ENCODE assay signal across 8 mouse cellular contexts in the genomic region with DNA sequence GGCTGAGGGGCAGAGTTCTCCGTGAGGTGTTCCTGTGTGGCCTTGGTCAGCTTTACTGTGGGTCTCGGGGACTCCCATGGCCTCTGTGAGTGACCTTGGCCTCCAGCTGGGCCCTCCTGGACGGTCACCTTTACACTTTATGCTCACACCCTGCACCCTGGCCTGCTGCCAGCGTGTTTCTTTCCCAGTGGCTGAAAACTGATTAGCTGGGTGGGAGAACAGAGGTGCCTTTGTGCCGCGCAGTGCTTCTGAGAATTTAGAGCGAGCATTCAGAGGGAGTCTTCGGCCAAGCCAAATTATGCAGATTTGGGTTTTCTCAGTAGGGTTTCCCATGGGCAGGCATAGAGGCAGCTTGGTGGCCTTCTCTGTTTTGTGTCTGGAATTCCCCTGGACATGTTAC. TPM values are rescaled to one million over a fixed set of nuclear protein-coding genes. Genes with fewer than 3 reads are reported as not detected.
DNase-seq lines count a peak whose midpoint lies in the region; ATAC-seq and TF ChIP-seq lines count a peak whose summit lies in the region.

No protein-coding gene starts in this region.

- no peaks in the 10 kb centered on the region for H3K27me3 ChIP-seq in heart, embryonic 16.5 days (ENCODE audit: control insufficient read depth, insufficient read depth, low read length)
- no peaks in the 10 kb centered on the region for H3K27me3 ChIP-seq in embryonic facial prominence, embryonic 10.5 days (replicated peaks; ENCODE audit: low read depth, poor library complexity, severe bottlenecking)
- H3K27me3 ChIP-seq in hindbrain, embryonic 16.5 days (replicated peaks; ENCODE audit: control insufficient read depth, insufficient read depth, low read length), result no peaks in the 10 kb centered on the region
- no peaks in the 10 kb centered on the region for H3K27me3 ChIP-seq in limb, embryonic 14.5 days (ENCODE audit: control insufficient read depth, insufficient read depth, low read length)

- WGBS in heart, embryonic 16.5 days, result 29% methylated on average over 8 of the region's 8 CpGs
- 71% methylated on average over 8 of the region's 8 CpGs for WGBS in embryonic facial prominence, embryonic 10.5 days
- whole genome bisulfite sequencing in hindbrain, embryonic 16.5 days, result 38% methylated on average over 8 of the region's 8 CpGs
- 58% methylated on average over 8 of the region's 8 CpGs for WGBS in limb, embryonic 14.5 days

- H3K4me2 ChIP-seq in heart, embryonic 16.5 days (ENCODE audit: low read depth, low read length), result peak overlapping the region; percentile 17; the same call in 1 of the 2 replicates
- no peak overlapping the region for H3K4me2 ChIP-seq in hindbrain, embryonic 16.5 days (ENCODE audit: low read length)
- no peak overlapping the region for H3K4me2 ChIP-seq in limb, embryonic 14.5 days (replicated peaks; ENCODE audit: low read depth, low read length, severe bottlenecking)

- peak overlapping the region; percentile 60; the same call in 1 of the 2 replicates for H3K9ac ChIP-seq in heart, embryonic 16.5 days (ENCODE audit: low read length)
- no peak overlapping the region for H3K9ac ChIP-seq in hindbrain, embryonic 16.5 days (ENCODE audit: low read depth, low read length)
- H3K9ac ChIP-seq in limb, embryonic 14.5 days (ENCODE audit: low read depth, low read length, severe bottlenecking), result no peak overlapping the region

- no peak for TF ChIP-seq POLR2A in limb, embryonic 14.5 days (IDR thresholded peaks at IDR 0.05; ENCODE audit: borderline replicate concordance, extremely low read depth, insufficient read depth, insufficient read length)

- H3K9me3 ChIP-seq in heart, embryonic 16.5 days (replicated peaks; ENCODE audit: control insufficient read depth, low read length), result no peaks in the 10 kb centered on the region
- H3K9me3 ChIP-seq in embryonic facial prominence, embryonic 10.5 days, result no peaks in the 10 kb centered on the region
- no peaks in the 10 kb centered on the region for H3K9me3 ChIP-seq in hindbrain, embryonic 16.5 days (ENCODE audit: control insufficient read depth, low read length)
- H3K9me3 ChIP-seq in limb, embryonic 14.5 days (ENCODE audit: control insufficient read depth, low read length), result no peaks in the 10 kb centered on the region

- intact Hi-C loops in heart, postnatal 36 days (cut with DNase I), result loop anchor here (10.0 kb wide), 1 partner anchor 110 kb away; no protein-coding TSS in a partner anchor

- peaks cover 5% of the 10 kb centered on the region; the same call in 1 of the 2 replicates for H3K36me3 ChIP-seq in heart, embryonic 16.5 days (ENCODE audit: control insufficient read depth, insufficient read depth)
- H3K36me3 ChIP-seq in embryonic facial prominence, embryonic 10.5 days (replicated peaks), result peaks cover 25% of the 10 kb centered on the region
- H3K36me3 ChIP-seq in hindbrain, embryonic 16.5 days (ENCODE audit: control insufficient read depth, insufficient read depth, low read length), result peaks cover 11% of the 10 kb centered on the region
- peaks cover 5% of the 10 kb centered on the region; the same call in 1 of the 2 replicates for H3K36me3 ChIP-seq in limb, embryonic 14.5 days (ENCODE audit: control insufficient read depth, insufficient read depth, low read length)

- H3K4me3 ChIP-seq in heart, embryonic 16.5 days (ENCODE audit: low read length), result no peak overlapping the region
- no peak overlapping the region for H3K4me3 ChIP-seq in embryonic facial prominence, embryonic 10.5 days
- H3K4me3 ChIP-seq in hindbrain, embryonic 16.5 days (ENCODE audit: low read length), result no peak overlapping the region
- H3K4me3 ChIP-seq in limb, embryonic 14.5 days (replicated peaks; ENCODE audit: low read length), result no peak overlapping the region

- no peak for ATAC-seq in heart, embryonic 16.5 days (replicated peaks; ENCODE audit: extremely low read depth, insufficient read depth, low FRiP score)
- ATAC-seq in hindbrain, embryonic 16.5 days, result peak; percentile 61
- ATAC-seq in limb, embryonic 14.5 days (ENCODE audit: low FRiP score, low read depth), result no peak
- no peak for ATAC-seq in granulocyte monocyte progenitor cell, adult 5-6 weeks (replicated peaks; ENCODE audit: poor library complexity, severe bottlenecking)

- no peak for DNase-seq in heart, postnatal 36 days
- no peak for DNase-seq in embryonic facial prominence, embryonic 10.5 days (ENCODE audit: low spot score)
- DNase-seq in limb, embryonic 14.5 days (ENCODE audit: low spot score), result peak; percentile 17
- DNase-seq in yolk sac, embryonic 10.5 days (ENCODE audit: low spot score), result no peak
- DNase-seq in lung, postnatal 10 days, result no peak

- peak overlapping the region; percentile 82 for H3K27ac ChIP-seq in heart, embryonic 16.5 days (ENCODE audit: low read length)
- 0 out of 2 replicates have a peak overlapping the region, but pooled peaks have one; percentile 3 for H3K27ac ChIP-seq in embryonic facial prominence, embryonic 10.5 days (replicated peaks)
- peak overlapping the region; percentile 30 for H3K27ac ChIP-seq in hindbrain, embryonic 16.5 days (ENCODE audit: low read depth, low read length)
- H3K27ac ChIP-seq in limb, embryonic 14.5 days (replicated peaks; ENCODE audit: low read depth, low read length), result peak overlapping the region; percentile 71

- H3K4me1 ChIP-seq in heart, embryonic 16.5 days (ENCODE audit: control insufficient read depth, insufficient read depth, low read length), result peaks cover 24% of the 10 kb centered on the region
- H3K4me1 ChIP-seq in embryonic facial prominence, embryonic 10.5 days, result 0 out of 2 replicates have a peak, but pooled peaks cover 9% of the 10 kb centered on the region
- H3K4me1 ChIP-seq in hindbrain, embryonic 16.5 days (ENCODE audit: control insufficient read depth, insufficient read depth, low read depth, low read length), result no peaks in the 10 kb centered on the region; the same call in 1 of the 2 replicates
- H3K4me1 ChIP-seq in limb, embryonic 14.5 days (ENCODE audit: control insufficient read depth, insufficient read depth, low read length), result peaks cover 13% of the 10 kb centered on the region

RNA-seq across cellular contexts. Expression of a gene that starts 14.3 kb away (rescaled TPM):
- 5.4 and 6.7 TPM in 2 replicates for polyA plus RNA-seq in heart, embryonic 16.5 days (2015; fragmentation: Nextera tagmentation; extraction: Ambion mirVana)
- 1 to 10 TPM; 2.7 to 3.1 TPM for total RNA-seq in heart, postnatal 36 days (2021)
- polyA plus RNA-seq in embryonic facial prominence, embryonic 10.5 days (2016; fragmentation: Nextera tagmentation; extraction: Ambion mirVana), result 7.3 and 7.4 TPM in 2 replicates
- polyA plus RNA-seq in hindbrain, embryonic 16.5 days (2015; fragmentation: Nextera tagmentation; extraction: Ambion mirVana), result 4.5 and 6.6 TPM in 2 replicates
- polyA plus RNA-seq in limb, embryonic 14.5 days (2012; rRNA removed), result 3.7 and 4.0 TPM in 2 replicates
- 4.0 and 4.1 TPM in 2 replicates for polyA plus RNA-seq in limb, embryonic 14.5 days (2014; fragmentation: Nextera tagmentation; extraction: Ambion mirVana)
- 0.58 TPM in 1 of 2 replicates, not detected in the other for total RNA-seq in granulocyte monocyte progenitor cell, adult 5-6 weeks (2014; fragmentation: Nextera tagmentation)
- total RNA-seq in granulocyte monocyte progenitor cell, adult 5-6 weeks (2017), result 0.04 and 0.21 TPM in 2 replicates

Comparison
In these comparisons a context has a peak if more than half of its experiments do, and no peak if none do; other contexts are left out.
1. H3K27ac ChIP-seq: peak in every context shown above with its lines; median percentile 82 in heart, embryonic 16.5 days; 71 in limb, embryonic 14.5 days; 30 in hindbrain, embryonic 16.5 days; 3 in embryonic facial prominence, embryonic 10.5 days.